Mouse (Mus musculus) erythroblast, embryonic 14.5 days (primary cell): ENCODE data around the gene Arhgap5.

Experiments used
- GATA1 ChIP-seq: IDR thresholded peaks from 2 replicates; pipeline ENCODE4 v1.6.1; 2012; ENCODE audit warnings: low read length, inconsistent platforms, mixed read lengths
- TAL1 ChIP-seq: IDR thresholded peaks from 3 replicates; pipeline ENCODE4 v1.6.1; 2012; ENCODE audit warnings: low read length, inconsistent platforms, mixed read lengths

DNA sequence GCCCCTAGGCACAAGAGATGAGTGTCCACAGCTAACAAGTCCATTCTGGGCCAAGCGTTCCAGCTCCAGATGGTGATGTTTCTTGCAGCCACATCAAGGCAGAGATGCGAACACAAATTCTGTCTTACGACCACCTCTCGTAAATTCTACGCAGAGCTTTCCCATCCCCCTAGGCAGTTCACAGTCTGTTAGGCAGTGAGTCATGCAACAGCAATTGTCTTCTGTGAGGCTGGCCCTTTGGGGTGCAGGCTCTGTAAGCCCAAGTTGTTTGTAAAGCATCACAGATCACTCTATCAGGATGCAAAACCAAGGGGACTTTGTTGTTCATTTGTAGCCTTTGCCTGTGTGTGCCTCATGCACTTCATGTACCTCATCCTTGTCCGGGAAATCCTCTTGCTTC, 27.7 kb upstream of the Arhgap5 start:
- TF ChIP-seq GATA1 (no peak), TAL1 (no peak)
